Mouse (Mus musculus) NIH3T3 (cell line): ENCODE results near the gene Camk1d.

ENCODE experiments used
- DNase-seq: peaks from one replicate; pipeline ENCODE4 v3.0.0-alpha.2; 2012; ENCODE audit warnings: low read depth

The Camk1d gene

DNA sequence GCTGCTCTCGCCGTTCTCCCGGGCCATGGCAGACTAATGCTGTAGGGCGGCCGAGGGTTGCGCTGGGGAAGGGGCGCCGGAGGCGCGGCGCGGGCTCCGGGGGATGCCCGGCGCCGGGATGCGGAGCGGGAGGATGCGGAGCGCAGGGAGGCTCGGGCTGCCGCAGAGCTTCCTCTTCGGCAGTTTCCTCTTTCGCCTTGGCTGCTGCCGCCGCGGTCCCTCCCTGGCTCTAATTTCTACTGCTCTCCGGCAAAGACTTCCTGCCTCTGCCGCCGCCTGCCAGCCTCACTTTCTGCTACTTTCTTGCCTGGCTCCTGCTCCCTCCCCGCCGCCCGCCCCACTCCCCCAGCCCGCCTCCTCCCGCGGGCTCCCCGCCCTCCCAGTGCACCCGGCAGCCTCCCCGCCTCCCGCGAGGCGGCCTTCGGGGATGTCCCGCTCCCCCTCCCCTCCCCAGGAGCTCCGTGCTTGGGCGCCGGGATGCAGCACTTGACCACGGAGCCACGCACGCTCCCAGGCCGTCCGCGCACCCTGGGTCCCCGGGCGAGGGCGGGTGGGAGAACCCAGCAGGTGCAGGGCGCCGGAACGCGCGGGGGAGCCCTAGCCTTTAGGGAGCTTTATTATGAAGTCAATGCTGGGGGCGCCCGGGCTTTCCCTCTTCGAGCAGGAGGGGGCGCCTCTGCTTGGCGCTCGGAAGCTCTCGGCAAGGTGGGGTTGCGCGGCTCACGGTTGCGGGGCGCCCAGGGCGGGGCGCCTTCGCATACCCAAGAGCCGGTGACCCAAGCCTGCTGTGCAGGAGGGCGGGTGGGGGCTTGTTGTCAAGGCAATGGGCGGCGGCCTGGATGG lies at the start of gene Camk1d:
Camk1d (minus strand) TSS at position 305 of the 843 bp plus-strand sequence.
- DNase-seq: peak; percentile 55

DNA sequence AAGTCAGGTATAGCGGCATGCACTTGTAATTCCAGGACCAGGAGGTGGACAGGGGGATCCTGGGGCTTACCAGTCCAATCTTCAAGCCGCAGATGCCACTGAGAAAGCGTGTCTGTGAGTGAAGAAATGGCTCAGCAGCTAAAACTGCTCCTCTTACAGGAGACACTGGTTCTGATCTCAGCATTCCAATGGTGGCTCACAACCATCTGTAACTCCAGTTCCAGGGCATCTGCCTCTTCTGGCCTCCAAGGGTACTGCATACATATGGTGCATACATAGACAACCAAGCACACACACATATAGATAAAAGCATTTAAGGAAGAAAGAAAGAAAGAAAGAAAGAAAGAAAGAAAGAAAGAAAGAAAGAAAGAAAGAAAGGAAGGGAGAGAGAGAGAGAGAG lies 47.7 kb upstream of the Camk1d start:
- no peak for DNase-seq

DNA sequence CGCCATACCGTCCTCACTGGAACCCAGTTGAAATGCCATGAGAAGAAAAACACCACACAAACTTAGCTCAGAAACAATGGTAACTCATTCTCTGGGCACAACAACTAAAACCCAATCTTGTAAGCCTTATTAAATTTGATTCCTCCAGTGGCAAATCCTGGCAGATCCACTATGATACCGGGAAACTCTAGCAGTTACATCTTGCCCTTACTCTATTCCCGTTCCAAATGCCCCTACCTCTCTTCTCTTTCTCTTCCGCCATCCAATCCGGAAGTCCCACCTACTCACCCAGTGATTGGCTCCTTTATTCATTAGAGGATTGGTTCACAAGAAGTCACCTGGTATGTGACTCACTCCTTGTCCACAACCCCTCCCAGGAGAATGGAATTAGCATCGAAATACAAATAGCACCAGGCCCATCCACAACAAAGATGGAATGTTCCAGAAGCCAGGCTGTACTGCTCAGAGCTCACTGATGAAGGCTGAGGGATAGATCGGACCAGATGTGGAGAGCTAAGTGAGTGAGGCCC lies 46.2 kb upstream of the Camk1d start:
- no peak for DNase-seq

DNA sequence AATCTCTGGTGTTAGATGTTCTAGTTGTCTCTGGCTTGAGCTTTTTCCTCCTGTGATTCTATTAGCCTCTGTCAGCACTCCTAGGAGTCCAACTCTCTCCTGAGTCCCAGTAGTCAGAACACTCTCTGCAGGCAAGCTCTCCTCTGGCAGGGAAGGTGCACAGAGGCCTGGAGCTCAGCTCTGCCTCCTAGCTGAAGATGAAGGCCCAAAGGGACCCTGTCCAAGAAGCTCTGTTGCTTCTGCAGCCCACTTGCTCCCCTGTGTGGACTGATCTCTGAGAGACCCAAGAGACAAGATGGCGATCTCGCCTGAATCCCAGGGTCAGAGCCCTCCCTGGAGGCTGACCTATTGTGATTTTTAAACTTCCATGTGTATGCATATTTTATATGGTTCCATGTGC lies 44.3 kb upstream of the Camk1d start:
- no peak for DNase-seq

DNA sequence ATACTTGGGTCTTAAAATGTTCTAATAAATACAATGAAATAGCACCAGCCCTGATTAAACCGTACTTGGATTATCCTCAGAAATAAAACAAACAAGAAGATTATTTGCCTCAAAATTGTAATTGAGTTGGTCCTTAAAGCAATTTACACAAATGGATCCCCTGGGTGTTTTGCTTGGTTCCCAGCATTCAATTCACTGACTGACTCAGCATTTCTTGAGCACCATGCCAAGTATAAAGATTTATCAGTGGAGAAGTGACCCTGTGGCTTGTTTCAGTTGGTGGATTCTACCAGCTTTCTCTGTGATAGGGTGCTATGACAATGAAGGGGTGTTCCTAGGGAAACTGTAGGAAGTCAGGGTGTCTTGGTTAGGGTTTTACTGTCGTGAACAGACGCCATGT lies 36.6 kb upstream of the Camk1d start:
- no peak for DNase-seq

DNA sequence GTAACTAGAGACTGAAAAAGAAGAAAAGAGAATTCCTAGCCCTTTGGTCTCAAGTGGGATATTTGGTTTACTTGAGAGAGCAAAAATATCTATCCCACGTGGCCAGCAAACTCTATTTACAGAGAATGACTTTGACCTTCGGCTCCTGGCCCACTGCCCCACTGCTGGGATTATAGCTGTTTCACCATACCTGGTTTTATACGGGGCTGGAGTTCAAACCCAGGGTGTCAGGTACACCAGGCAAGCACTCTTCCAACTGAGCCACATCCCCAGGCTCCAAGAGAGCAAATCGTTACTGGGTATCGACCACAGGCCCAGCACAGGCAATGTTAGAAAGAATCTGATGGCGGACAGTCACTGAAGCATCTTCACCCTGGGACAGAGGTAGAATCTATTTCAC lies 34.9 kb upstream of the Camk1d start:
- no peak for DNase-seq

DNA sequence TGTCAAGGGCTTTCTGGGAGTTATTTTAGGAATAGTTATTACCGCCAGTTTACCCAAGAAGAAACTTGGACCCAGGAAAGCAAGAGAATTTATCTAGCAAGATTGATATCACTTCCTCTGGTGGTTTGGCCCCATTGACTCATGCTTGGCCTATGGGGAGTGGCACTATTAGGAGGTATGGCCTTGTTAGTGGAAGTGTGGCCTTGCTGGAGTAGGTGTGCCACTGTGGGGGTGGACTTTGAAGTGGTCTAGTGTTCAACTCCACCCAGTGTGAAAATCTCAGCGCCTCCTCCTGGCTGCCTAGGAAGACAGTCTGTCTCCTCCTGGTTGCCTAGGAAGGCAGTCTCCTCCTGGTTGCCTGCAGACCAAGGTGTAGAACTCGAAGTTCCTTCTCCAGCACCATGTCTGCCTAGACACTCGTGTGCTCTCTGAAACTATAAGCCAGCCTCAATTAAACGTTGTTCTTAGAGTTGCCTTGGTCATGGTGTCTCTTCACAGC lies 33.3 kb upstream of the Camk1d start:
- no peak for DNase-seq

DNA sequence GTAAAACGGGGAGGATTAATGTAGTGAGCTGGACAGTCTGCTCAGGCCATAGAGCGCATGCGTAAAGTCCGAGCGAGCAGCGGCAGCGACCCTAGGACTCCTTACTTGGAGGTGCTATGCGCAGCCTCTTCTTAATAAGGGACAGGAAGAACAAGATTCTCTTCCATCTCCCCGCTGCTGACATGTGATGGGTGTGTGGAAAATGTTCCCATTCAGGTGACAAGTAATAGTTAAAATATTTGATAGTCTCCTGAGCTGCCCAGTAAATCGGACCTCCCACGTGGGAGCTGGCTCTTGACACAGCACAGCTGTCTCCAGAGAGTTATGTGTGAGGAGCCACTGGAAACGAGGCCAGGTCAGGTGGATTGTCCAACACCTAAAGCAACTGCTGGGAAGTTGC lies 32.2 kb upstream of the Camk1d start:
- no peak for DNase-seq

DNA sequence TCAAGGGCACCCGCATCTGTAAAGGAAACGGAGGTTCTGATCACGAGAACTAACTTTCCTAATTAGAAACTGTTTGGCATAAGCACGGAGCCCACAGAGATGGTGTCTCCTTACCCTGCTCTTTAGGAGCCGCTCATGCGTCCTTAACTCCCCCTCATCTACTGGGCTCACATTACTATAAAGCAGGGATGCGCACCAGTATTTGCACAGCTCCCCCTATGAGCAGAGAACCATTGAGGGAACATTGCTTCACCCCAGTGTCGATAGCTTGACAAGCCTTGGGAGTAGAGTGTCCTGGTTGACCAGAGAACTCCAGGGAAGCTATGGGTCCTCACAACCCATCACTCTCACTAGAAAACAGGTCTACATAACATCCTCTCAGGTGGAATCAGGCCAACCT lies 29.6 kb upstream of the Camk1d start:
- DNase-seq: no peak

DNA sequence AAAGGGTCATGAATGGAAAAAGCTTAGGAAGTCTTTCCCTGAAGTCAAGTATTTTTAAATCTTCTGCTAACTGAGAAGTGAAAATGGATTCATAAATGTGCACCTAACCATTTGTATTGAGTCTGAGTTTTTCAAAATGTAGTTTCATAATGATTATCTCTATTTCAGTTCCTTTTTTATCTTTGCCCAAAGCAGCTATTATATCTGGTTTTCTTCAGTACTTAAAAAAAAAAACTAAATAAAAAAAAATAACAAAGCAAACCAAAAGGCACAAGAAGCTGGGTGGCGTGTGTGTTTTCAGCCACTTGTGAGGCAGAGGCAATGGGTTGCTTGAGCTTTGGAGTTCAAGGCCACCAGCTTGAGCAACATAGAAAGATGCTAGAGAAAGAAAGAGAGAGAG lies 26.6 kb upstream of the Camk1d start:
- DNase-seq: no peak

DNA sequence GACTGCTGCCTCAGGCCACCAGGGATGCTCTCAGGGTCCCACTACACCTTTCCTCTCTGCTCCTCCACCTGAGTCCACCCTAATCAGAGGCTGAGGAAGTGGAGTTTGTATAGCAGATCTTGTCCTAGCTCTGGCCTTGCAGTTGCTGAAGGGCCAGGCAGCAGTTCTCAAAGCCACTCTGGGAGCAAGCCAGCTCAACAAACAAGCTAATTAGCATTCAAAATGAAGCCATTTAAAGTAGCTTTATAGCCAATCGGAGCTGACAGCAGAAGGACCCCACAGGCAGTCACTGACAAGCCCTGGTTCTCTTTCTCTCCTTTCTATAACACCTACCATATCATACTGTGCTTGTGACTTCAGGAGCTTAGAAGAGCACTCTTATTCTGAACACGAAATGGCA lies 21.6 kb upstream of the Camk1d start:
- no peak for DNase-seq

DNA sequence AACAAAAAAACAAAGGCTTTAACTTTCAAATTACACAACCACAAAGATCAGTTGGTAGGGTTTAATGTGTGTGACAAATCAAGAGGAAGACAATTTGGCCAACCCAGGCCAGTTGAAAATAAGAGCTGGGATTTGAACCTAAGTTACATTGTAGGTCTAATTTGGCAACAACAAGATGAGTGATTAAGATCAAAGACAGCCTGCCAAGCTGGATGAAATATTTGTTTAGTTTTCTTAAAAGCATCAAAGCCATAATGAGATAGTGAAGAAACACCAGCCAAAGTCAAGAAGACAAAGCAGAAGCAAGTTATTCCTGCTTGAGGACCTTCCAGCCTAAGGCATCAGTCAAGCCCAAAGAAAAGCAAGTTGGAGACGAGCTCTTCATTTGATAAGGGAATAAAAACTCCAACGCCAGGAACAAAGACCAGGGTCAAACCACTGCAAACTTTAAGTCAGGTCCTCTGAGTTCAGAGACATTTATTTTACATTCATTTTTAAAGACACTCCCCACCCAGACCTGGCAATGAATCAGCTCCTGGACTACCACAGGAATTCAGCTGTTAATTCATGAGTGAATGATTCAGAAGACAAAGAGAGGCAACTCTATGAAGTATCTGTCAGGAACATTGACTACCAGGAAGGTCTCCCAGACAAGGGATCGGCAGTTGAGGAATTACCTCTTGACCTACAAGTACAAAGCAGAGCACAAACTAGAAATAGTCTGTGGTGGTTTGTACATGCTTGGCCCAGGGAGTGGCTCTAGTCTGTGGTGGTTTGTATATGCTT lies 19.2 kb upstream of the Camk1d start:
- DNase-seq: peak; percentile 64

DNA sequence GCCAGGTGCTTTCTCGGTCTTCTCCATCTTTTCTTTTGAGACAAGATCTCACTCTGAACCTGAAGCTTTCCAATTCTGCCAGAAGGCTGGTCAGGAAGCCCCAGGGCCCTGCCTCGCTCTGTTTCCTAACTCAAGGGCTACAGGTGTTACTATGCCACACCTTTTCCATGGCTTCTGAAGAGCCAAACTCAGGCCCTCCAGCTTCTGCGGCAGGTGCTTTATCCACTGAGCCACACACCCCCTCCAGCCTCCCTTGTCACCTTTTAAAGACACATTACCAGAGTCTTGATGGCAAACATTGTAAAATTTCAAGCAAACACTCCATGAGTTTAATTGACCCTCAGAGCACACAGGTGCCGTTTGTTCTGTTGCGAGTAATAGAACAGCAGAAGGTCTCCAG lies 17.7 kb upstream of the Camk1d start:
- no peak for DNase-seq

DNA sequence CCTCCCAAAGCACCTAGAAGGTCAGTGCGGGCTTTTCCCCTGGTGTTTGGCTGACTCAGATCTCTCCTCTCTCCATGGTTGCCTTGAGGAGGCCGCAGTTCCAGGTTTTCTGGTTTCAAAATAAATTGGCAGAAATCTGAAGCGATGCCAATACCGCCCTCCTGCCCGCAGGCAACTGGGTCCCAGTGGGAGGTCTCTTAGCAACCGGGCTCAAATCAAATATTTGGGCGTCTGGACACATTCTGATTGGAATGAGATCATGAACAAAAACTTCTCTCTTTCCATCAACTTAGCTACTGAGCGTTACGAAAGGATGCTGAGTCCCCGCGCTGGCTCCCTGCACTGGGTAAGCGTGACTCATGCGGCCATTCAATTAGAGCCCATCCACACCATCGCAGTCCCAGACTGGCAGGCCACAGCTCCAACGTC lies 16.1 kb upstream of the Camk1d start:
- DNase-seq: peak; percentile 93

DNA sequence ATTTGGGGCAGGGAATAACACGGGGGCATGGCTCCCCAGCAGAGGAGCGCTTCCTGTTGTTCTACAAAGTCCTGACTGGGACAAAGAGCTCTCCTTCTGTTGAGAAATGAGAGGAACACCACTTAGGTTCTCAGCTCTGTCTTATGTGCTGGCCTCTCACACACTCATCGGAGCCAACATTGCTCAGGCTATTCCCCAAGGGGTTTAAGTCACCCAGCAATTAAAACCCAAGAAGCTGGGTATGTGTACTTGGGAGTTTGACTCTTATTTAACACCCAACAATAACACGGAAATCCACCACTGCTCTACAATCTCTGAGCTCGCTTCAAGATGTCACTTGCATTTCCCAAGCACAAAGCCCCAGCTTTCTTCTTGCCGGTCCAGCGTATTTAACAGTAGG lies 15.6 kb upstream of the Camk1d start:
- DNase-seq: no peak

DNA sequence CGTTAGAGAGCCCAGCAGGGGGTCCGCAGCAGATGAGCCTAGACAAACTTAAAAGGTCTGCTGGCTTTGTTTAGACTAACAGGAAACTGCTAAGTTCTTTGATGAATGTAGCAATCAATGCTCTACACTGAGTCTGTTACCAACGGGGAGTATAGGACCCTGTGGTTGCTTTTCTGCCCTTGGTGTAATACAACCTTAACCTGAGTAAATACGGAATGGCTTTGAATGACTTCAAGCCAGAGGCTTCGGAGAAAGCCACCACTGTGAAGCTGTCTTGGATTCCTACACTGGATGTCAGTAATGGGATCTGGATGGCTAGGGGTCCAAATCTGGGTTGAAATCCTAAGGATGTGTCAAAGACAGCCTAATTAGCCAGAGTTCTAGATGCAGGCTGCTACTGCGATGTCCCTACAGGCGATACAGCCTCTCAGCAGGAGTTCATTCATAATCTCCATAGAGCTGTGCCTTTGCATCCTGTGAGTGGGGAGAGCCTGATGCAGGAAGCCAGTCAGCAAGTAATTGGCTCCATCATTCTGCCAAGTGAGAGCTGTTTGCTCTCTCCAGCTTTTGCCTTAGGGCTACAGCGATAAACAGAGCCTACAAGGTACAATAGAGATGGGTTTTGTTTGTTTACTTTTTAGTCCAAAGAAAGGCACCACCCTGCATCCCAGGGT lies 10.8 kb upstream of the Camk1d start:
- peak; percentile 57 for DNase-seq

DNA sequence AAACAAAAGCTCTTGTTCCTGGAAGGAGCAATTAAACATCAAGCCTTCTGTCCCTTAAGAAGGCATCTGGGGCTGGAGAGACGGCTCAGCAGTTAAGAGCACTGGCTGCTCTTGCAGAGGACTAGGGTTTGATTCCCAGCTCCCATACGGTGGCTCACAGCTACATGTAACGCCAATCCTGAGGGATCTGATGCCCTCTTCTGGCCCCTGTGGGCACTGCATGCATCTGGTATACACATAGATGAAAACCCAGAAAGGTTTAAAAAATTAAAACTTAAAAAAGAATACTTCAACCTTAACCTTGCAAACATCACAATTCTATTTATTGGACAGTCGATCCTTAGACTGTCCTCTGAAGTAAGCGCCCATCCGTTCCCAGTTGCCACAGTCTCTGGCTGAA lies 3.4 kb upstream of the Camk1d start:
- no peak for DNase-seq

DNA sequence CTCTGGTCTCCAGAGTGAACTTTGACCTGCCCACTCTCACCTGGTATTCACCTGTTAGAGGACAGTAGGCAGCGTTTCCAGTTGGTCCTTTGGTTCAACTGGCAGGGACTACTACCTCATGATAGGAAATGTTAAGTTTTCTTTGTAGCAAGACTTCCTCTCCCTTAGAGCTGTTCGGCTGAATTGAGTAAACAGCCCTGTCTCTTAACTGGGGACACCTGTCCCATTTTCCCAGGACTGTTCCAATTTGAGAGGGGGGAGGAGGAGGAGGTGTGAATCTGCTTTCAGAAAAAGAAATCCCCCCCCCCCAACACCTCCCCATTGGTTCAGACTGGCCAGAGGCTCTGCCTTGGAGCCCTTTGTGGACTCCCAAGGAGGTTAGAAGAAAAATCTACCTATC lies 1.2 kb upstream of the Camk1d start:
- DNase-seq: no peak

DNA sequence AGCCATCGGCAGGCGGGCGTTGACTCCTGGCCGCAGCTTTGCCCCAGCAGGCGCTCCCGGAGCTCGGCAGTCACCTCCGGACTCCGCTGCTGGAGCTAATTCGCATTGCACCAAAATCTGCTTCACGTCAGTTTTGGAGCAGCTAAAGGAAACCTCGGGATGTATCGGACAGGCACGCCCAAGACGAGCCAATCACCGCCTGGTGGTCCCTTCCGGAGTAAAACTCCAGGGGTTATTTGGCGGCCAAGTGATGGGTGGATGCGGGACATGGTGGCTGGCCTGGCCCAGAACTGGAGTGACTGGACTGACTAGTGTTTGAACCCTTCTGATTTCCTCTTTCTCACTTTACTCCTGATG lies 717 bp upstream of the Camk1d start:
- no peak for DNase-seq

DNA sequence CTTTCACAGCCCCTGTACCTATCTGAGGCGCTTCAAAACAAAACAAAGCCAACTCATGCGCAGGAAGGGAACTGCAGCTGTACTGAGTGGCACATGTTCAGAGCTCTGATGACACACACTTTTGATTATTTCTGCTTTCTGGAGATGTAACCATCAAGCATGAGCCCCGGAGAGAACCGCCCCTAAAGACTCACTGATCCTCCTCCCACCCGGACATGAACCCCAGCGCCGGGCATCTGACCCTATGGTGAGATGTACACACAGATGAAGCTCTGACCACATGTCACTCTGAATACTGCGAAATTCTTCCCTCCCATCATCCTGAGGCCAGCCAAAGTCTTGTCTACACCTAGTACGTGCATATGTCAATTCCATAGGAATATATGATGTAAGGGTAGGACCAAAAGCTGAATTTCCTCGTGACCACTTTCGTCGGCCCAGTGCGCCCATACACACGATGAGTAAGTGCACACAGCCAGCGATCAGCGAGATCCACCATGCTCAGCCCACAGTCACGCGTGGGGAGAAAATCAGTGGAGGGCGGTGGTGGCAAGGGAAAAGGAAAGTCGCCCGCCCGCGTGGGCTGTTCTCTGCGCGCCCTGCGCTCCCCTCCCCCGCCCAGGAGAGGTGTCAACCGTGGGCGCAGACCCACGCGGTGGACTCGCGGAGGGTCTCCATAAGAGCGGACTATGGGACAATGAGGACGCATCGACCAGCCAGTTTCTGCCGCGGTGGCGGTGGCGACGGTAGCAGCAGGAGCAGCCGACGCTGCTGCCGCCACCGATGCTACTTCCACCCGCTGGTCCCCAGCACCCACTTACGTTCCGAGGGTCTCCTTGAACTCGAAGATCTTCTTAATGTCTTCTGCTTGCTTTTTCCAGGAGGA lies 747 bp downstream of the Camk1d start:
- peak; percentile 87 for DNase-seq

DNA sequence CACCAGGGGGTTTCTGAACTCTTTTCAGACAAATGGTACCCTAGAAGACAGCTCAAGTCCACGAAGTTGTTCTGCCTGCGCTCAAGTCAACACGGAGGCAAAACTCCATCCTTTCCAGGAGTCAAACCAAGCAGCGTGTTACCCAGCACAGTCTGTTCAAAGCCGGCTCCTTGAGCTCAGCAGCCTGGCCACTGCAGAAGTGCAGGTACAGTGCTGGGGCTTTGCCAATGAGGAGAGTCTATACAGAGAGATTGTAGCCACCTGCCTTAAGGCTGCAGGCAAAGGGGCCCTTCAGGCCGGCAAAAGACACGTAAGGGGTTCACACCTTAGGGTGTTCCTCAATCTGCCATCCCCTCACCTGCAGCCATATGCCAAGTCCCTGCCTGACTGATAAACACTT lies 2.1 kb downstream of the Camk1d start:
- DNase-seq: no peak

DNA sequence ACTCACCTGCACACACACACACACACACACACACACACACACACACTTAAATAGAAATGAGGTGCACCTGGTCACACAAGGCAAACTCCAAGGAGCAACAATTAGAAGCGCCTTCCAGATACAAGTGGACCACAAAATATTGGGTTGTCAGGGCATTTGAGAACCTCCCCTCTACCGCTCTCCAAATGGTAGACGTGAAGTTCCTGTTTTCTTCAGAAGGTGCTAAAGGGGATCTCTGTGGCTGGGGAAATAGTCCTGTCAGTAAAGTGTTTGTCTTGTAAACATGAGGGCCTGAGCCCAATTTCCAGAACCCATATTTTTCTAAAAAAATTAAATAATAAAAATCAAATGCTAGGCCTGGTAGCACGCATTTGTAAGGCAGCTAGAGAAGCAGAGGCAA lies 4.4 kb downstream of the Camk1d start:
- DNase-seq: no peak
